Mouse (Mus musculus) midbrain, embryonic 11.5 days (tissue): ENCODE results near the gene Dedd2. TPM values are rescaled to one million over a fixed set of nuclear protein-coding genes. Genes with fewer than 3 reads are reported as not detected.

Experiments used
- ATAC-seq: fragments of 200-750 bp; cut with Nextera tagmentation; 2 replicates; pipeline ENCODE4 v1.8.0; 2017; ENCODE audit warnings: moderate TSS enrichment, moderate library complexity; ENCODE audit not compliant: low FRiP score
- DNase-seq: peaks from one replicate; pipeline ENCODE4 v3.0.0; 2015; ENCODE audit warnings: low spot score; ENCODE audit errors: missing footprints
- H3K27ac ChIP-seq: fragments of 300-500 bp; sonication (generic); 2 replicates; pipeline ENCODE4 v1.5.1; 2014; ENCODE audit warnings: low read depth, low read length
- H3K27me3 ChIP-seq: fragments of 300-500 bp; sonication (generic); 2 replicates; pipeline ENCODE4 v1.6.1; 2014; ENCODE audit warnings: mild to moderate bottlenecking, low read length, moderate library complexity, mixed read lengths; ENCODE audit not compliant: control insufficient read depth, insufficient read depth
- H3K36me3 ChIP-seq: fragments of 300-500 bp; sonication (generic); 2 replicates; pipeline ENCODE4 v1.6.1; 2014; ENCODE audit warnings: mild to moderate bottlenecking, low read length, moderate library complexity, mixed read lengths; ENCODE audit not compliant: control insufficient read depth, insufficient read depth
- H3K4me1 ChIP-seq: fragments of 300-500 bp; sonication (generic); 2 replicates; pipeline ENCODE4 v1.6.1; 2014; ENCODE audit warnings: low read length; ENCODE audit not compliant: control insufficient read depth, insufficient read depth
- H3K4me2 ChIP-seq: fragments of 300-500 bp; sonication (generic); 2 replicates; pipeline ENCODE4 v1.6.1; 2014; ENCODE audit warnings: mild to moderate bottlenecking, moderate library complexity
- H3K4me3 ChIP-seq: fragments of 300-500 bp; sonication (generic); 2 replicates; pipeline ENCODE4 v1.5.1; 2014; ENCODE audit warnings: low read depth, low read length
- H3K9ac ChIP-seq: fragments of 300-500 bp; sonication (generic); 2 replicates; pipeline ENCODE4 v1.6.1; 2014; ENCODE audit warnings: low read length
- H3K9me3 ChIP-seq: fragments of 300-500 bp; sonication (generic); 2 replicates; pipeline ENCODE4 v1.6.1; 2016; ENCODE audit warnings: low read length; ENCODE audit not compliant: control insufficient read depth
- WGBS: fragments of 180-500 bp; shearing (Covaris S2); extraction: QIAGEN DNeasy Blood & Tissue Kit; methylation state at CpG from one replicate; pipeline ENCODE4 v1.1.7; 2014; 5-methylcytosine and 5-hydroxymethylcytosine counted together
- polyA plus RNA-seq: library from polyadenylated mRNA; unstranded; fragments of >200 nt; fragmentation: Nextera tagmentation; extraction: Ambion mirVana; gene quantifications from 2 replicates; pipeline ENCODE4 v1.2.1, GENCODE M21; 2014

The Dedd2 gene
- polyA plus RNA-seq, 1 experiment from 2014 or later: 7.7 TPM

DNA sequence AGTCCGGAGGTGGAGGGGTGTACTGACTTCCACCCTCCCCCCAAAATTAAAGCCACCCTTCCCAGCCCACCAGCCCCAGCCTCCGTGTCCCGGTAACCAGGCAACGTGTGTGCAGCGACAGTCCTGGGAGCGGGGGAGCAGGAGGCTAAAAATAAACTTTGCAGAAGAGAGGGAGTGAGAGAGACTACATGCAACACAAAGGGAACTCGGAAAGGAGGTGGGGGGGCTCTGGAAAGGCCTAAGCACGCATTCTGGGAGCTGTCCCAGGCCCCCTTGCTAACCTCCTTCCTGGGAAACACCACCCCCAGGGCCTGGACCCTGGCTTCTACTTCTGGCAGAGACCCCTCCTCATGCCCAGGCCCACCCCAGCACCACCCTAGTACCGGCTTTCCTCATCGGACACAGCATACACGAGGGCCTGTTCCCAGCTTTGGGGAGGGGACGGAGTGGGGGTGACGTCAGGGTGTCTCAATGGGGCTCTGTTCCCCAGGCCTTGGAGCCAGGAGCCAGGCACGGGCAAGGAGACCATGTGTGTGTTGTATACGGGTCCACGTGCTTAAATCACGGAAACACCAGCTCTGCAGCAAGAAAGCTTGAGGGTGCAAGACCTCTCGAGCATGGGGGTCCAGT is 27.7 kb upstream of the Dedd2 start:
- under 1% methylated on average over 18 of the region's 18 CpGs for WGBS
- H3K9ac ChIP-seq: peak overlapping the region; percentile 87
- ATAC-seq (peak; percentile 16; the same call in 1 of the 2 replicates), DNase-seq (peak; percentile 94)
- H3K4me1 ChIP-seq: peaks cover 35% of the 10 kb centered on the region
- H3K27ac ChIP-seq: peak overlapping the region; percentile 88
- no peaks in the 10 kb centered on the region for H3K27me3 ChIP-seq
- H3K4me2 ChIP-seq: peak overlapping the region; percentile 74
- no peaks in the 10 kb centered on the region for H3K9me3 ChIP-seq
- peak overlapping the region; percentile 92 for H3K4me3 ChIP-seq
- H3K36me3 ChIP-seq: peaks cover 12% of the 10 kb centered on the region; the same call in 1 of the 2 replicates

DNA sequence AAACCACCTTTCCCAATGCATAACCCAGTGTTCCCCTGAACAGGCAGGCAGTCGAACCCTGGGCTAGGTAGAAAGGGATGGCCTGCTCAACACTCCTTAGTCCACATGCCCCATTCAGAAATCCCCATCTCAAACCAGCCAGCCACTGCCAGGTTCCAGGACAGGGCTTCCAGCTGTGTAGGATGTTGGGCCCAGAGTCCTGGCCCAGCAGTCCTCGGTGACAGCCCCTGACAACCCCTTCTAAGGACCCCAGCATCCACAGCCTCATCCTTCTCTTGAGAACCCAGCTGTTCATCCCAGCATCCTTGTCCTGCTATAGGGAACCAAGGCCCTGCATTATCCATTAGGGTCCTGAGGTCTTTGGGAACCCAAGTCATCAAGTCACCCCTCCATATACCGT is 27.1 kb upstream of the Dedd2 start:
- H3K27ac ChIP-seq: peak overlapping the region; percentile 88
- peak overlapping the region; percentile 87 for H3K9ac ChIP-seq
- peak overlapping the region; percentile 92 for H3K4me3 ChIP-seq
- DNase-seq (no peak), ATAC-seq (no peak)
- H3K36me3 ChIP-seq: peaks cover 15% of the 10 kb centered on the region; the same call in 1 of the 2 replicates
- H3K4me1 ChIP-seq: peaks cover 35% of the 10 kb centered on the region
- H3K4me2 ChIP-seq: peak overlapping the region; percentile 74
- no peaks in the 10 kb centered on the region for H3K9me3 ChIP-seq
- WGBS: 10% methylated on average over 3 of the region's 3 CpGs
- H3K27me3 ChIP-seq: no peaks in the 10 kb centered on the region

DNA sequence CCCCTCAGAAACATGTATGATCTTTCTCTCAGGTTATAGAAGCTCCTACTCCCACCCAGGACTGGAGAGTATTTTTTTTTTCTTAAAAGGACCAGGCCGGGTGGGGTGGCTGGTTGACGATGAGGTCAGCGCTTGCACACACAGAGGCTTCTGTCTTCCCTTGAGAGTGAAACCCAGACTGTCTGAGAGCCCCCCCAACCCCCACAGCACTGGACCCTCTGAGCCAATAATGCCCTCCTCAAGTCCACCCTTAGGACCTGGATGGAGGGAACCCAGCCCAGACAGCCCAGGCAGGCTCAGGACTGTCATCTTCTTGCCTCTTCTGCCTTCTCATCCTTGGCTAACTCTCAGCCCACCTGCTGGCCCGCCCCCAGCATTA is 26.3 kb upstream of the Dedd2 start:
- Histone ChIP-seq H3K4me3 (no peak overlapping the region), H3K9me3 (no peaks in the 10 kb centered on the region), H3K27ac (no peak overlapping the region), H3K4me2 (no peak overlapping the region; the same call in 1 of the 2 replicates), H3K4me1 (peaks cover 30% of the 10 kb centered on the region), H3K36me3 (peaks cover 15% of the 10 kb centered on the region; the same call in 1 of the 2 replicates), H3K9ac (peak overlapping the region; percentile 87; the same call in 1 of the 2 replicates), H3K27me3 (no peaks in the 10 kb centered on the region)
- 71% methylated on average over 4 of the region's 4 CpGs for WGBS
- DNase-seq (no peak), ATAC-seq (no peak)

DNA sequence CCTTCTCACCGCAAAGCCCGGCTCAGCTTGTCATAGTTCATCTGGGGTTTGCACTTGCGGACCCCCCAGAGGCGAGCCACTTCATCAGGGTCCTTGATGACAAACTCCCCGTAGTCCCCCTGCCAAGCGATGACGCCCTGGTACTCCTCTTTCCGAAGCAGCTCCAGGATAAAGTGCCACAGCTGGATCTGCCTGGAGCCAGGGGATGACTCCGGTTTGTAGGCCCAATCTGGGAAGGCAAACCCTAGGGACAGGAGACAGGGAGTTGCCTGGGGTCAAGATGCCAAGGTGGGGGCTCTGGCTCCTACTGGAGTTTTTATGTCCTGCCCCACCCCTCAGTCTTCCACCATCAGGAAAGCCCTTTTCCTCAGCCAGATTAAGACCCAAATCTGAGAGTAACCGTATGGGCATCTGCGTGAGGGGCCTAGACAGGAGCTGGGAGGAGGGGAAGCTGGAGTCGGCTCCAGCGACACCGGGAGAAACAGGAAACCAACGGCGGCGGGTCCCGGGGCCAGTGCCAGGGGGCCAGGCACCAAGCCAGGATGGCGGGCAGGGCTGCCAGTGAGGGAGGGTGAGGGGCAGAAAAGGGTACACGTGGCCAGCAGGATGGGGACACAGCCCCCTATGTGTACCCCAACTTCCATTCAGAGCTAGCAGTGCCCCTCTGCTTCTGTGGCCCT is 25.8 kb upstream of the Dedd2 start:
- H3K36me3 ChIP-seq: peaks cover 15% of the 10 kb centered on the region; the same call in 1 of the 2 replicates

DNA sequence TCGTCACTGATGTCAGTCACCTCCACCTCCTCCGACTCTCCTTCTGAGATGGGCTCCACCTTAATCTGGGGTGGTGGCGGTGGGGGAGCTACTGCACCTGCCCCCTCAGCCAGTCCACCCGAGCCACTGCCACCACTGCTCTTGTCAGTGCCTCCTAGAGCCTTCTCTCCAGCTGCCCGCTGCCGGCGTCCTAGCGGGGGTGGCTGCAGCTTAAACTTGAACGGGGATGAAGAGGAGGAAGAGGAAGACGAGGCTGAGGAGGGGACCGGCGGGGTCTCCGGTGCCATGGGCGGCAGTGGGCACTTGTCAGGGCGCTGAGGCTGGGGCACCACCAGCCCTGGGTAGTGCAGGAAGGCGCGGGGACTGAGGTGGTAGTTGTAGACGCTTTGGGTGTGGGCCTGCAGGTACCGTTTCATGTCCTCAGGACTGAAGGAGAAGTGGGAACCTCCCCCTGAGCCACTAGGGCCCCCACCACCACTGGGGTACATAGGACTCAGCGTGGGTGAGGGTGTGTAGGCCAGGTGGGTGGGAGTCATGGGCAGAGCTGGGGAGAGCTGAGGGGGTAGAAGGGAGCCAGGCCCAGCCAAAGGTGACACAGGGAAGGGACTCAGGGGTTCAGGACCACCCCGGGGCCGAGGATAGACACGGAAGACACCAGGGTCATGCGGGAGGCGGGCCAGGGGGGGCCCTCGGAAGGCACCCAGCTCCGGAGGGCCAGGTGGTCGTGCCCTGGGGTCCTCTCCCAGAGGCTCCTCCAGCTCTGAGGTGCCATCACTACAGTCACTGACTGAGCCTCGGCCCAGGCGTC is 24.4 kb upstream of the Dedd2 start:
- Histone ChIP-seq H3K4me3 (no peak overlapping the region), H3K36me3 (peaks cover 15% of the 10 kb centered on the region; the same call in 1 of the 2 replicates), H3K4me1 (peaks cover 22% of the 10 kb centered on the region), H3K27ac (no peak overlapping the region), H3K9me3 (no peaks in the 10 kb centered on the region), H3K27me3 (no peaks in the 10 kb centered on the region), H3K9ac (no peak overlapping the region), H3K4me2 (no peak overlapping the region)
- ATAC-seq: no peak
- WGBS: 92% methylated on average over 30 of the region's 30 CpGs
- DNase-seq: no peak

More for the DNA sequence above, 25.8 kb upstream of the Dedd2 start:
- no peak overlapping the region; the same call in 1 of the 2 replicates for H3K9ac ChIP-seq
- 89% methylated on average over 20 of the region's 20 CpGs for WGBS
- no peaks in the 10 kb centered on the region for H3K27me3 ChIP-seq
- DNase-seq: no peak
- no peak overlapping the region for H3K4me2 ChIP-seq
- ATAC-seq: no peak
- no peaks in the 10 kb centered on the region for H3K9me3 ChIP-seq
- no peak overlapping the region for H3K4me3 ChIP-seq
- H3K27ac ChIP-seq: no peak overlapping the region
- H3K4me1 ChIP-seq: peaks cover 25% of the 10 kb centered on the region

DNA sequence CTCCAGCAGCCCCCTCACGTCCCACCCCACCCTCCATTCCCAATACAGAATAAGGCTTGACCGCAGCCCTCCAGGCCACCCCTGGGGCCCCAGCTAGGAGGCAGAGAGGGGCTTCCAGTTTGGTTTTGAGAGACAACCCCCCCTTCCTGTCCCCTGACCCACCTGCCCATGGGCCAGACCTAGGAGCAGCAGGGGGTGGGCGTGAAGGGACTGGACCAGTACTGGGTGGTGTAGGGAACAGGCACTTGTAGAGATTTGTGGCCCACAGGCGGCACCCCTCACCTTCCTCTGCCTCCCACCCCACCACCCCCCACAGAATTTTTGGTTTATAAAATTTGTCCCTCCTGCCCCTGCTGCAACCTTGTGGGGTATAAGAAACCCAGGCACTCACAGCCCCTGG is 22.9 kb upstream of the Dedd2 start:
- ATAC-seq (no peak), DNase-seq (no peak)
- Histone ChIP-seq H3K4me1 (peaks cover 17% of the 10 kb centered on the region), H3K4me3 (no peak overlapping the region), H3K9me3 (no peaks in the 10 kb centered on the region), H3K9ac (no peak overlapping the region), H3K36me3 (peaks cover 15% of the 10 kb centered on the region; the same call in 1 of the 2 replicates), H3K27ac (no peak overlapping the region), H3K4me2 (no peak overlapping the region), H3K27me3 (no peaks in the 10 kb centered on the region)
- 93% methylated on average over 4 of the region's 4 CpGs for WGBS

DNA sequence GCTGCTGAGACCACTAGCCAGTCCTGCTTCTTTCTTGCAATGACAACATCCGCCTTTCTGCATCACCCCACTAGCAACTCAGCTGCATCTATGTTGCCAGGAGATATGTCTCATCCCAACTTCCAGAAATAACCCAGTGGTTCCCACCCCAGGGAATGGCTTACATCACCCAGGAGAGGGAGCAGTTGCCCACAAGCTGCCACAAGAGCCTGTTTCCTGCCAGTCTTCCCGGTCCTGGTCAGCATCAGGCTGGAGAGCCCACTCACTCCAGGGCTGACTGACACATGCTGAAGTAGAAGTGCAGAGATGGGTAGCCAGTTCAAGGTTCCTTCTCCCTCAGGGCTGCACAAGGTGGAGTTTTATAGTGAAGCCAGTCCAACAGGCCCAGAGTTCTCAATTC is 20.6 kb upstream of the Dedd2 start:
- Histone ChIP-seq H3K27me3 (no peaks in the 10 kb centered on the region), H3K4me3 (no peak overlapping the region), H3K9me3 (no peaks in the 10 kb centered on the region), H3K9ac (no peak overlapping the region), H3K4me1 (peaks cover 9% of the 10 kb centered on the region), H3K27ac (no peak overlapping the region), H3K36me3 (peaks cover 15% of the 10 kb centered on the region; the same call in 1 of the 2 replicates), H3K4me2 (no peak overlapping the region)
- ATAC-seq (no peak), DNase-seq (peak; percentile 83)
- WGBS: 39% methylated on average over 2 of the region's 2 CpGs

DNA sequence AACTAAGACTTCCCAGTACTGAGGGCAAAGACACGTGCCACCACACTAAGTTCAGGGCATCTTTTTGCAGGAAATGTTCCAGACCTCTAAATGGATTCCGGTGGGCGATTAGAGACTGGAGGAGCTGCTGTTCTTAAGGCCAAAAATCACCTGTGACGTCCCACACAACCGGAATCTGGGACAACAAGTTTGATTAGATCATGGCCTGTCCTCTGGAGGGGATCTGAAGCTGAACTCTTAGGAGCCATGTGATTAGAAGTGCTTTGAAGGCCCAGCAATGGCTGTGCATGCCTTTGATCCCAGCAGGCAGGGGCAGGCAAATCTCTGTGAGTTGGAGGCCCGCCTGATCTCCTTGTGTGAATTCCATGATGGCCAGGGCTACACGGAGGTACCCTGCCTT is 20.2 kb upstream of the Dedd2 start:
- H3K4me2 ChIP-seq: no peak overlapping the region
- H3K4me1 ChIP-seq: peaks cover 13% of the 10 kb centered on the region
- H3K9me3 ChIP-seq: no peaks in the 10 kb centered on the region
- H3K4me3 ChIP-seq: no peak overlapping the region
- H3K36me3 ChIP-seq: peaks cover 15% of the 10 kb centered on the region; the same call in 1 of the 2 replicates
- H3K9ac ChIP-seq: no peak overlapping the region
- no peak for ATAC-seq
- DNase-seq: no peak
- H3K27ac ChIP-seq: no peak overlapping the region
- 64% methylated on average over 7 of the region's 7 CpGs for WGBS
- H3K27me3 ChIP-seq: no peaks in the 10 kb centered on the region
